Mouse (Mus musculus) liver, embryonic 12.5 days (tissue): ENCODE results near the gene Tspo. TPM values are rescaled to one million over a fixed set of nuclear protein-coding genes. Genes with fewer than 3 reads are reported as not detected.

Experiments
- ATAC-seq: fragments of 200-750 bp; cut with Nextera tagmentation; 2 replicates; pipeline ENCODE4 v1.8.0; 2017; ENCODE audit warnings: moderate number of reproducible peaks, mild to moderate bottlenecking, moderate library complexity
- H3K27ac ChIP-seq: fragments of 300-500 bp; sonication (generic); 2 replicates; pipeline ENCODE4 v1.5.1; 2016; ENCODE audit warnings: mild to moderate bottlenecking
- H3K27me3 ChIP-seq: fragments of 300-500 bp; sonication (generic); replicated peaks from 2 replicates; pipeline ENCODE4 v1.6.1; 2016; ENCODE audit warnings: mild to moderate bottlenecking, moderate library complexity
- H3K36me3 ChIP-seq: fragments of 300-500 bp; sonication (generic); 2 replicates; pipeline ENCODE4 v1.6.1; 2016; ENCODE audit warnings: mild to moderate bottlenecking, moderate library complexity
- H3K4me1 ChIP-seq: fragments of 300-500 bp; sonication (generic); 2 replicates; pipeline ENCODE4 v1.6.1; 2016
- H3K4me2 ChIP-seq: fragments of 300-500 bp; sonication (generic); 2 replicates; pipeline ENCODE4 v1.6.1; 2016; ENCODE audit warnings: mild to moderate bottlenecking, moderate library complexity
- H3K4me3 ChIP-seq: fragments of 300-500 bp; sonication (generic); 2 replicates; pipeline ENCODE4 v1.5.1; 2016; ENCODE audit warnings: mild to moderate bottlenecking, moderate library complexity
- H3K9ac ChIP-seq: fragments of 300-500 bp; sonication (generic); 2 replicates; pipeline ENCODE4 v1.6.1; 2016; ENCODE audit warnings: mild to moderate bottlenecking, moderate library complexity
- H3K9me3 ChIP-seq: fragments of 300-500 bp; sonication (generic); replicated peaks from 2 replicates; pipeline ENCODE4 v1.6.1; 2016; ENCODE audit warnings: mild to moderate bottlenecking, moderate library complexity
- WGBS: fragments of 180-500 bp; shearing (Covaris S2); methylation state at CpG from one replicate; pipeline ENCODE4 v1.1.7; 2016; ENCODE audit not compliant: insufficient replicate concordance; 5-methylcytosine and 5-hydroxymethylcytosine counted together
- polyA plus RNA-seq: library from polyadenylated mRNA; unstranded; fragments of >200 nt; fragmentation: Nextera tagmentation; extraction: Ambion mirVana; gene quantifications from 2 replicates; pipeline ENCODE4 v1.2.1, GENCODE M21; 2016

Gene Tspo
- 186 and 192 TPM in 2 replicates for polyA plus RNA-seq

GRCm38 (mm10) chr15:83563327-83563856, at the start of gene Tspo, which contains the start of gene Mcat:
TSS of gene Tspo (plus strand) at chr15:83563592.
TSS of gene Mcat (minus strand) at chr15:83563787.
- Histone ChIP-seq H3K4me3 (peak within 1 kb of the TSS; percentile 78), H3K9me3 (no peaks in the 10 kb centered on the region), H3K4me1 (peaks cover 72% of the 10 kb centered on the region), H3K4me2 (peak within 1 kb of the TSS; percentile 94), H3K27ac (peak within 1 kb of the TSS; percentile 95), H3K27me3 (no peaks in the 10 kb centered on the region), H3K9ac (peak within 1 kb of the TSS; percentile 87), H3K36me3 (no peaks in the 10 kb centered on the region)
- under 1% methylated on average over 28 of the region's 28 CpGs for WGBS
- peak; percentile 84 for ATAC-seq

GRCm38 (mm10) chr15:83515018-83515417, 48.4 kb upstream of the Tspo start:
- no peaks in the 10 kb centered on the region for H3K36me3 ChIP-seq
- no peak overlapping the region for H3K4me2 ChIP-seq
- no peaks in the 10 kb centered on the region for H3K9me3 ChIP-seq
- no peak for ATAC-seq
- H3K9ac ChIP-seq: no peak overlapping the region
- 59% methylated on average over 5 of the region's 5 CpGs for WGBS
- peaks cover 17% of the 10 kb centered on the region for H3K4me1 ChIP-seq
- H3K27me3 ChIP-seq: peaks cover 40% of the 10 kb centered on the region; the same call in 1 of the 2 replicates
- no peak overlapping the region for H3K4me3 ChIP-seq
- no peak overlapping the region for H3K27ac ChIP-seq

GRCm38 (mm10) chr15:83518215-83519048, 45.0 kb upstream of the Tspo start:
- ATAC-seq: no peak
- Histone ChIP-seq H3K27ac (no peak overlapping the region), H3K4me3 (no peak overlapping the region), H3K4me2 (peak overlapping the region; percentile 15; the same call in 1 of the 2 replicates), H3K4me1 (peaks cover 17% of the 10 kb centered on the region), H3K36me3 (no peaks in the 10 kb centered on the region), H3K27me3 (peaks cover 39% of the 10 kb centered on the region), H3K9ac (0 out of 2 replicates have a peak overlapping the region, but pooled peaks have one; percentile 10), H3K9me3 (no peaks in the 10 kb centered on the region)
- WGBS: 33% methylated on average over 20 of the region's 20 CpGs

- no peak overlapping the region for H3K27ac ChIP-seq
- peaks cover 34% of the 10 kb centered on the region for H3K4me1 ChIP-seq
Measured at GRCm38 (mm10) chr15:83520861-83521382, 42.5 kb upstream of the Tspo start.

GRCm38 (mm10) chr15:83523196-83523595, 40.2 kb upstream of the Tspo start:
- Histone ChIP-seq H3K36me3 (no peaks in the 10 kb centered on the region), H3K9me3 (no peaks in the 10 kb centered on the region), H3K4me1 (peaks cover 51% of the 10 kb centered on the region), H3K9ac (no peak overlapping the region), H3K4me2 (no peak overlapping the region), H3K27ac (no peak overlapping the region), H3K27me3 (peaks cover 74% of the 10 kb centered on the region), H3K4me3 (no peak overlapping the region)
- 37% methylated on average over 7 of the region's 7 CpGs for WGBS
- no peak for ATAC-seq

More at GRCm38 (mm10) chr15:83520861-83521382, 42.5 kb upstream of the Tspo start:
- Histone ChIP-seq H3K9me3 (no peaks in the 10 kb centered on the region), H3K4me2 (no peak overlapping the region), H3K4me3 (no peak overlapping the region), H3K36me3 (no peaks in the 10 kb centered on the region), H3K9ac (no peak overlapping the region), H3K27me3 (peaks cover 51% of the 10 kb centered on the region)
- 63% methylated on average over 6 of the region's 6 CpGs for WGBS
- ATAC-seq: no peak

GRCm38 (mm10) chr15:83523638-83524332, 39.6 kb upstream of the Tspo start:
- Histone ChIP-seq H3K4me3 (no peak overlapping the region), H3K4me2 (no peak overlapping the region), H3K4me1 (peaks cover 46% of the 10 kb centered on the region), H3K27ac (no peak overlapping the region), H3K27me3 (peaks cover 74% of the 10 kb centered on the region), H3K9me3 (no peaks in the 10 kb centered on the region), H3K9ac (no peak overlapping the region), H3K36me3 (no peaks in the 10 kb centered on the region)
- 39% methylated on average over 14 of the region's 14 CpGs for WGBS
- no peak for ATAC-seq

GRCm38 (mm10) chr15:83524333-83524729, 39.1 kb upstream of the Tspo start:
- H3K36me3 ChIP-seq: no peaks in the 10 kb centered on the region
- H3K9me3 ChIP-seq: no peaks in the 10 kb centered on the region
- H3K4me3 ChIP-seq: no peak overlapping the region
- no peak overlapping the region for H3K27ac ChIP-seq
- 65% methylated on average over 3 of the region's 3 CpGs for WGBS
- peaks cover 75% of the 10 kb centered on the region for H3K27me3 ChIP-seq
- no peak overlapping the region for H3K4me2 ChIP-seq
- no peak overlapping the region for H3K9ac ChIP-seq
- H3K4me1 ChIP-seq: peaks cover 46% of the 10 kb centered on the region
- ATAC-seq: no peak

- Histone ChIP-seq H3K9me3 (no peaks in the 10 kb centered on the region), H3K27ac (no peak within 1 kb of the TSS), H3K27me3 (peaks cover 90% of the 10 kb centered on the region), H3K9ac (peak within 1 kb of the TSS; percentile 55), H3K4me1 (peaks cover 54% of the 10 kb centered on the region), H3K4me2 (peak within 1 kb of the TSS; percentile 90), H3K36me3 (no peaks in the 10 kb centered on the region), H3K4me3 (peak within 1 kb of the TSS; percentile 62)
- WGBS: 1% methylated on average over 44 of the region's 45 CpGs
- peak; percentile 72; the same call in 1 of the 2 replicates for ATAC-seq
Measured at GRCm38 (mm10) chr15:83526424-83527091, 36.8 kb upstream of the Tspo start, which contains the start of gene Bik. TSS of gene Bik (plus strand) at chr15:83526862.

GRCm38 (mm10) chr15:83527092-83527437, 36.3 kb upstream of the Tspo start:
- peaks cover 87% of the 10 kb centered on the region for H3K27me3 ChIP-seq
- H3K4me2 ChIP-seq: peak overlapping the region; percentile 90
- peak; percentile 16; the same call in 1 of the 2 replicates for ATAC-seq
- peak overlapping the region; percentile 62 for H3K4me3 ChIP-seq
- peaks cover 51% of the 10 kb centered on the region for H3K4me1 ChIP-seq
- no peaks in the 10 kb centered on the region for H3K9me3 ChIP-seq
- peak overlapping the region; percentile 55 for H3K9ac ChIP-seq
- no peak overlapping the region for H3K27ac ChIP-seq
- H3K36me3 ChIP-seq: no peaks in the 10 kb centered on the region
- 4% methylated on average over 26 of the region's 26 CpGs for WGBS

- Histone ChIP-seq H3K4me1 (peaks cover 51% of the 10 kb centered on the region), H3K9ac (no peak overlapping the region)
Measured at GRCm38 (mm10) chr15:83527747-83528146, 35.6 kb upstream of the Tspo start.

GRCm38 (mm10) chr15:83528892-83529291, 34.5 kb upstream of the Tspo start:
- 51% methylated on average over 4 of the region's 4 CpGs for WGBS

More at GRCm38 (mm10) chr15:83527747-83528146, 35.6 kb upstream of the Tspo start:
- Histone ChIP-seq H3K9me3 (no peaks in the 10 kb centered on the region), H3K4me3 (peak overlapping the region; percentile 62), H3K27ac (no peak overlapping the region), H3K36me3 (no peaks in the 10 kb centered on the region), H3K27me3 (peaks cover 87% of the 10 kb centered on the region), H3K4me2 (peak overlapping the region; percentile 90)
- 45% methylated on average over 2 of the region's 2 CpGs for whole genome bisulfite sequencing
- ATAC-seq: no peak

More at GRCm38 (mm10) chr15:83528892-83529291, 34.5 kb upstream of the Tspo start:
- Histone ChIP-seq H3K27me3 (peaks cover 77% of the 10 kb centered on the region), H3K9me3 (no peaks in the 10 kb centered on the region), H3K27ac (no peak overlapping the region), H3K9ac (no peak overlapping the region), H3K4me3 (no peak overlapping the region), H3K4me2 (no peak overlapping the region), H3K4me1 (peaks cover 41% of the 10 kb centered on the region), H3K36me3 (no peaks in the 10 kb centered on the region)
- ATAC-seq: no peak
